Mouse (Mus musculus) megakaryocyte-erythroid progenitor cell, adult 5-6 weeks (primary cell): Measurements from ENCODE around the gene Saa1. TPM values are rescaled to one million over a fixed set of nuclear protein-coding genes. Genes with fewer than 3 reads are reported as not detected.
A peak's percentile ranks its signal among the peaks of the same experiment; 100 is the strongest.
"Not testable (repeated sequence)": the region's sequence is repeated elsewhere in the genome, so short reads cannot be mapped to it uniquely, and the experiment has no call there.

Experiments
- ATAC-seq: replicated peaks from 2 replicates; pipeline ENCODE4 v1.8.0; 2016; ENCODE audit warnings: mild to moderate bottlenecking, inconsistent platforms; ENCODE audit not compliant: severe bottlenecking, poor library complexity, low FRiP score, low TSS enrichment
- total RNA-seq, 2 experiments: library from RNA; stranded (forward) in 1 of 2; stranded (reverse) in 1 of 2; fragments of 200-1000, 215-1000 nt in 1 of 2; fragments of >200 nt in 1 of 2; fragmentation: Nextera tagmentation in 1 of 2; gene quantifications; 2 replicates each; pipeline ENCODE4 v1.2.3; 2014 to 2017

The Saa1 gene
- total RNA-seq (2014; fragmentation: Nextera tagmentation) (not detected in 2 replicates), total RNA-seq (2017) (not detected in 2 replicates)

DNA sequence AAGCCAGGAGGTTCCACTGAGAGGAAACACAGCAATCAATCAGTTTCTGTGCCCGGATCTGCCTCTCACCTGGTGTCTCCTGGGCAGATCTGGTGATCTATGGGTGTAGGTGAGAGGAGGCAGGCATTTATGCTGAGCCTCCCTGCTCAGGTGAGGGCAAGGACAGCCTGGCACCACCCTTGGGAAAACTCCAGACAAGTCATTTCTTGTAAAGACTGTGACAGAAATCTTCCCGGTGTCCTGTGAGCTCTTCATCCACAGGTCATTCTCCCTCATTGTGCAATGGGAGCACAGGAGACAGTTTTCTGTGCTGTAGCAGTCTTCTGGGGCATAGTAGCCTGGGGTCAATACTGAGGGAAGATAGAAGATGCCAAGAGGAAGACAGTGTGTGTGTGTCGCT lies at the start of gene Saa1:
Gene Saa1, minus strand, starts transcription at position 101 of the 400 bp plus-strand sequence.
- not testable (repeated sequence) for ATAC-seq

DNA sequence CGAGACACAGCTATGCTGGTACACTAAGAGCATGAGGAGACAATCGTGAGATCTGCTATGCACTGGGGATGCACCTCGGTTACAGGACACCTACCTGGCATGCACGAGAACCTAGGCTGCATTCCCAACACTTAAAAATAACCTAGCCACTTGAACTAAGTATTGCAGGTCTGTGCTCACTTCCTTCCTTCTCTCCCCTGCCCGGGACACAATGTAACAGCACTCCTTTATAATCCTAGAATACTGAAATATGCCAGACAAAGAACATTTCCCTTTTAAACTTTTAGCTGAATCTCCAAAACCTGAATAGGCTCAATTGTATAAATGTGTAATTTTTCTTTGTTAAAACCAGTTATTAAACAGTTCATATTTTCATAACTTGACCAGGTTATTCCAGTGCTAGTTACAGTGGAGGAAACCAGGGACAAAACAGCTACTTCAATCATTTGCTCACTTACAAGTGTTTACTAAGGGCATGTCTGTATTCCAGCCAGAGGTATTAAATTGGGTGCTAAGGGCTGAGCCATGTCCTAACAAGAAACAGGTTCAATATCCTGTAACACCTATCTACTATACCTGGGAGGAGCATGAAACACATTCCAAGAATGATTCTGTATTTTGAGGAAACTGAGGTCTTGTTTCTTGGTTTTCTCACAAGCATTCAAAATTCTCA lies 46.5 kb upstream of the Saa1 start:
- no peak for ATAC-seq

DNA sequence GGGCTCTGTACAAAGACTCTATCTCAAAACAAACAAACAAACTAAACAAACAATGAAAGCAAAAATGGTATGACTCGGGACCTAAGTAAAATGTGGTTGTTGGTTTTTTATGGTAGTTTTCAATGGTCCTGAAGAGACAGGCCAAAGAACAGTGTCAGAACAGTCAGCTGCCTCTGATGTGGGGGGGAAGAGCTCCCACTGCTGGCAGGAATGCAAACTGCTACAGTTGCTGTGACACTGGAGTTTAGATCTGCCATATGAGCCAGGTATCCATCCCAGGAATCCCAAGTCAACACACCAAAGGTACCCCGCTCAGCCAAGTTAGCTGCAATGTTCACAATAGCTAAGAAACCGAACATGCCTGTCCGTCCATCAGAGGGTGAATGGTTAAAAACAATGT lies 27.9 kb upstream of the Saa1 start:
- peak; percentile 74 for ATAC-seq

DNA sequence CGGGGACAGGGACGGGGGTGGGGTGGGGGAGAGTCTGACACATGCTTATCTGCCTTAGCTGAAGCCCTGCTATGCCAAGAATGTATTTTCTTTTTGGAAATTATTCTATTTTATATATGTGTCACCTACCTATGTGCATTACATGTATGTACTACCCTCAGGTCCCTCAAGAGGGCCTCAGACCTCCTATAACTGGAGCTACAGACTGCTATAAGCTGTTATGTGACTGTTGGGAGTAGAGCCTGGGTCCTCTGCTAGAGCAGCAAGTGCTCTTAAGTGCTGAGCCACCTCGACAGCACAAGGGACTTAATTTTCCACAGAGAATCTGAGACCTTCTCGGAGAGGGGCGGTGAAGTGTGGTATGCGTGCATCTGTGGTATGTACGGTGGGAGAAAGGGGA lies 25.7 kb upstream of the Saa1 start:
- ATAC-seq = no peak

DNA sequence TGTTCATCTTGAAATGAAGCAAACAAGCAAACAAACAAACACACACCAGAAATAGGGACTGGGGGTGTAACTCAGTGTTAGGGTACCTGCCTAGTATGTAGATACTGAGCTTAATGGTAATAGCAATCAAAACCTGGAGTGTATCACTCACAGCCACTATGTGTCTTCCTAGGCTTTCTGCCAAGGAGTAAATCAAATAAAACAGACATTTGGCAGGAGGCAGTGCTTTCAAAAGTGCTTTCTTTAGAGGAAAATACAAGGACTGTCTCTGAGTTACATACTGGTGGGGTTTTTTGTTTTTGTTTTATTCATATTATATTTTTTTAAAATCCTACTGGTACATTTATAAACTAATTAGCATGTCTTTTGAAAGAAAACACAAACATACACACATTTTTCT lies 24.6 kb upstream of the Saa1 start:
- no peak for ATAC-seq

DNA sequence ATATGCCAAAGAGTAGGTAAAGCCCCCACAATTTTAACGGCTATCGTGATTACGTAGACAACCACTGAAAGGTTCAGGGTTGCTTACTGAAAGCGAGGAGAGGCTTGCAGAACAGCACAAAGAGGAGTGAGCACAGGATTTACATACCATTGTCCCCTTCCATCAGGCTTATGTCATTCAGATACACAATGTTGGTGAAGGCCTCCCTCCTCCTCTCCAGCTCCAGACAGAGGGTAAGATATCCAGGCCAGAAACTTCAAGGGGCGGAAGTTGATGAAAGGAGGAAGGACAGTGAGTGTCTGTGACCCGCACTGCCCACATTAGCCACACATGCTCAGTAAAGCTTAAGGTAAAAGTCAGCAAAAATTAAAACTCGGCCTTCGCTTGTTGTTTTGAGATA lies 21.9 kb upstream of the Saa1 start:
- ATAC-seq = no peak

DNA sequence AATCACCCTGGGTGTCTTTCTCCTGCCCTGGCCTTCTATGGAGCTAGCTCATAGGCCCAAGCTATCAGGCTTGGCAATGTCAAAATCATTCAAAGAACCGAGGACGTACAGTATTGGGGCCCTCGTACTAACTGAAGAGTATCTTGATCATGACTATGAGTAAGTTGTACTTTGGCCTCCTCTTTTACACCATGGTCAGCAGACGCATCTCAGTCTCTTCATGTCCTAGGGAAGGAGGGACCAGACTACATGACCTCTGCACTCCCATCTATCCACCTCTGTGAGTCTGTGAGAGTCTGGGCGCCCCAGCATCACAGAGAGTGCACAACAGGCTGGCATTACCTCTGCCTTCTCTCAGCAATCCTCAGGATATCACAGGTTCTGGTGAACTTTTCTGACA lies 19.8 kb upstream of the Saa1 start:
- no peak for ATAC-seq

DNA sequence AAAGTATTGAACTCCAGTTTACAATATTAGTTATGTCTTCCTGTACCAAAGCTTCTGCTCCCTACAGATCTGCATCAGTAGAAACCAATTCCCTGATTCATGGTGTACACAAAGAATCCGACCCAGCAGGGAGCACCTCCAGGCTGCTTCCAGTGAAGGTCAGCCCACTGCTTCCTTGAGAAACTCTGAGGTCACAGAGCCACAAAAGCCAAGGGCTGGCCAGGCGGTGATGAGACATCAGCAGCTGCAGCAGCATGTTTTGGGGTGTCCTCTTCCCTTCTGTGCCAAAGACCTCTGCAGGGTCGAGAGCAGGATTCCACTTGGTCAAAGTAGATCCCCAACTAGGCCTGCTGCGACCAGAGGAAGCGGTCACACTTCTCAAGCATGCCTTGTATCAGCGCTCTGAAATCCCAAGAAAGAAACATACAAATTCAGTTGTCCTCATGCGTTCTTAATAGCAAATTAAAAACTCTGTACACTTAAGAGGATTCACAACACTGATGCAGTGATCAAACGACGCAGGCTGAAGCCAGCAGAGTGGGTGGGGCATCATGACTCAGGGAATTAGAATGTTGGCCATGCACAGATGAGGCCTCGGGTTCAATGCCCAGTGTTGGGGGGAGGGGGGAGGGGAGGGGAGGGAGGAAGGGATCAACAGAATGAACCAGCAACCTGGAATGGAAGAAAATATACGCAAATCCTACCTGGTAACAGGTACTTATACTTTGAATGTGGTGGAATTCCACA lies 18.4 kb upstream of the Saa1 start:
- ATAC-seq = no peak

DNA sequence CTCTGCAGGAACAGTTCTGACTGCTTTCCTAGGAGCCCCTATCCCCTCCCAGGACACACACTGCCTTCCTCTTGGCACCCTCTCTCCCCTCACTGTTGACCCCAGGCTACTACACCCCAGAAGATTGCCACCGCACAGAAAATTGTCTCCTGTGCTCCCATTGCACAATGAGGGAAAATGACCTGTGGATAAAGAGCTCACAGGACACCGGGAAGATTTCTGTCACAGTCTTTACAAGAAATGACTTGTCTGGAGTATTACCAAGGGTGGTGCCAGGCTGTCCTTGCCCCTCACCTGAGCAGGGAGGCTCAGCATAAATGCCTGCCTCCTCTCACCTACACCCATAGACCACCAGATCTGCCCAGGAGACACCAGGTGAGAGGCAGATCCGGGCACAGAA lies 8.7 kb upstream of the Saa1 start, which contains the start of gene Saa2:
Gene Saa2, plus strand, starts transcription at position 301 of the 400 bp plus-strand sequence.
- ATAC-seq = no peak

DNA sequence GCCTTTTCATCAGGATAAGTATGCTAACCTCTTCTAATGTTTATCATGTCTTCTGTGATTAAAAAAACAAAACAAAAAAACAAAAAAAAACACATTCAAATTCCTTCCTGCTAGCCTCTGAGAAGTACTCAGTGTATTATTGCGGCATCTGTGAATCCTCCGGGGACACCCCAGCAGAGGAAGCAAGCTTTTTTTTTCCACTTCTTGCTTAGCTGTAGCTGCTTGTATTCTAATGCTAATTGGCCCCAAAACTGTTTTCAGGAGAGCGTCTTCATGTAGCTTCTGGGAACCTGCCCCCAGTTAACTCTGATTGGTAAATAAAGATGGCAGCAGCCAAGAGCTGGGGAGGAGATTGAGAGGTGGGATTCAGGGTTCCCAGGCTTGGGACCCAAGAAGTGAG lies 5.7 kb upstream of the Saa1 start:
- no peak for ATAC-seq

DNA sequence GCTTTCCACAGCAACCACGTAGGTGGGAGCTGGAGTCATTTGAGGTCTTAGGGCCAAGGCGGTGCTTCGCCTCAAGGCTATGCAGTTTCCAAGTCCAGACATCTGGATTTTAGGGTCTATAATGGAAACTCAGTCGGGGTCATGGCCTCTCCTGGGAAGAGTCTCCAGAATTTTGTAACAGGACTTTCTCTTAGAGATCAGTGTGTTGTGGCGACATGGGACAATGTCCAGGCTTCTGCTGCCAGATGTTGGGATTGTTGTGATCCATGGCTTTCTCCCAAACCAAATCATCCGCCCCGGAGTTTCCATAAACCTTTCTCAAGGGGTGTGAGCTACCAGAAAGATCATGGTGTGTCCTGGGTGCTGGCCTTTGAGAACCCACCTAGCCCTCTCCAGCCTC lies 3.6 kb upstream of the Saa1 start:
- ATAC-seq = no peak

DNA sequence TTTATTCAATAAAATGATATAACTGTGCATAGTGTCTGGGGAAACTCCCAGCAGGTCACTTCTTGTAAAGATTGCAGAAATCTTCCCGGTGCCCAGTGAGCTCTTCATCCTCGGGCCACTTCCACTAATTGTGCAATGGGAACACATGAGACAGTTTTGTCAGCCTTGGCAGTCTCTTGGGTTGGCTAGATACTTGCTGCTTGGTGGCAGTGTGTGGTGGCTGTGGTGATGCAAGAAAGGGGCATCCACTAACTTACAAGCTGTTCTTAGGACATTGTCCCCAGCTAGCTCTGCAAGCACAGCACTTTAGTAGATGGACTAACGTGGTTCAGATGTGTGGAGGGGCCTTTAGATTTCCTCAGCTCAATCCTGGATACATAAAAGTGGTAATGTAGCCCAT lies 3.0 kb upstream of the Saa1 start:
- no peak for ATAC-seq

DNA sequence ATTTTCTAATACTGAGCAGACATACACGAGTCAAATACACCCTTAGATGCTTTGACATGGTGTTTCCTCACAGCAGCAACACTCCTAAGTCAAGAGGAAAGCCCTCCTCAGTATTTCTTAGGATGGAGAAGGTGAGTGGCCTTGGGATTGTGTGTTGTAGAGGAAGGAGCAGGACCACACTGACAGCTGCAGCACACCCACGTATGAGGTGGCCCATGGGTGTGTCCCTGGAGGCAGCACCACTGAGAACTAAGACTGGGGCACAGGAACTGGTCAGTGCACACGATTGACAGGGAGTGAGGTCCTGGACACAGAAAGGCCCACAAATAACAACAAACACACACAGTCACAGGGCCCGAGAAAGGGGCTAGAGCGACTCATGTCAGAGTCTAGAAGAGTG lies 2.7 kb downstream of the Saa1 start:
- ATAC-seq = not testable (repeated sequence)

DNA sequence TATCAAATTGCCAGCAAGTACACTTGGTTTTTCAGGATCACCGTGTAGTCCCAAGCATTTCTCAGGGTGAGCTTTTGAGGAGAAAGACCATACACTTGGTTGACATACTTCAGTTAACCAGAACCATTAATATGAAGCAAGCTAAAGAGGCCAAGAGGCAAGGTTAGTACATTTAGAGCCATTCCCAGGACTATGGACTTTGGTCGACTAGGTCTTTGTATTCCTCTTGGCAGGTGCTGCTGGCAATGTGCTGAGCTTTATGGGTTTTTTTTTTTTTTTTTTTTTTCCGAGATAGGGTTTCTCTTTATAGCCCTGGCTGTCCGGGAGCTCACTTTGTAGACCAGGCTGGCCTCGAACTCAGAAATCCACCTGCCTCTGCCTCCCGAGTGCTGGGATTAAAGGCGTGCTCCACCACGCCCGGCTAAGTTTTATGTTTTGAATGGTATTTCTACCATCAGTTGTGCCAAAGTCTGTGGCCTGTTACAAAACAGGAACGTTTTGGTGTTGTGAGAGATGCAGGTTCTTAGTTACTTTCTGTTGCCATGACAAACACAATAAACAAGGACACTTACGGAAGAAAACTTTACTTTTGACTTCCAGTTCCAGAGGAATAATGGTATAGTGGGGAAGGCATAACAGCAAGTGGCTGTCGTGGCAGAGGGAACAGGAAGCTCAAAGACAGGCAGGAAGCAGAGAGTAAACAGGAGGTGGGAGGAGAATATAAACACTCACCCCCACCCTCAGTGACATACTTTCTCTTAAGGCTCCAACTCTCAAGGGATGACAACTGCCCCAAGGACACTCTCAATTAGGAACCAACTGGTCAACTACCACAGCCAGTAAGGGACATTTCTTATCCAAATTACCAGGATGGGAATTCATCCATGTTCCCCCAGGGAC lies 4.0 kb downstream of the Saa1 start:
- no peak for ATAC-seq

DNA sequence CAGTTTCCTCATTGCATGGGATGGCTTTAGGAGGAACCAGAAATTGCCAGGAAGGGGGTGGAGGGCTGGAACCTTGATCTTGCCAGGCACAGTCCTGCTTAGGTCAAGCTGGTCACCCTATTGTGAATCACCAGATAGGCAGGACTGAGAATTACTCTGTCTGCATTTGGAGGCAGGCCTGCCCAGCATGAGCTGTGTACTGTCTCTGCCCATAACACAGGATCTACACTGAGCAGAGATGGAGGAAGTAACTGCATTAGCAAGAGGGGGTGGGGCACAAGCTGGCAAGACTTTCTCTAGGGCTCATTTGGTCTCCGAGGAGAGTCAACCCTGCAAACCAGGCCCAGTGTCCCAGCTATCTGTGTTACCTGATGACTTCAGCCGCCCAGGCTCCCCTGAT lies 7.8 kb downstream of the Saa1 start:
- no peak for ATAC-seq

DNA sequence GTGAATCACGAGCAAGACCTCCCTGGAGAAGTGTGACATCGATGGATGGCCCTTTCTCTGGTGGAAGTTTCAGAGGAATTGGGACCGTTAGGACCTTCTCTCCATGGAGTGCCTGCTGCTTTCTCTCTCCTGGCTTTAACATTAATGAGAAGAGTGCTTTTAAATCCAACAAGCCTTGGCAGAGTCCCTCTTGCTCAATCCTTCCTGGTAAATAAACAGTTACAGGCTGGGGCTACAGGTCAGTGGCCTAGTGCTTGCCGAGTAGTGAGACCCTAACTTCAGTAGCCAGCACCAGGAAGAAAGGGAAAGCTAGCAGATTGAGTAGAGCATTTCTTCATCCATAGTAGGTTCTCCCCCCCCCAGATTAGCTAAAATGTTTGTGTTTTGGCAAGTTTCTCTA lies 10.3 kb downstream of the Saa1 start, which contains the start of gene Saa4:
Gene Saa4, minus strand, starts transcription at position 146 of the 400 bp plus-strand sequence.
- no peak for ATAC-seq

DNA sequence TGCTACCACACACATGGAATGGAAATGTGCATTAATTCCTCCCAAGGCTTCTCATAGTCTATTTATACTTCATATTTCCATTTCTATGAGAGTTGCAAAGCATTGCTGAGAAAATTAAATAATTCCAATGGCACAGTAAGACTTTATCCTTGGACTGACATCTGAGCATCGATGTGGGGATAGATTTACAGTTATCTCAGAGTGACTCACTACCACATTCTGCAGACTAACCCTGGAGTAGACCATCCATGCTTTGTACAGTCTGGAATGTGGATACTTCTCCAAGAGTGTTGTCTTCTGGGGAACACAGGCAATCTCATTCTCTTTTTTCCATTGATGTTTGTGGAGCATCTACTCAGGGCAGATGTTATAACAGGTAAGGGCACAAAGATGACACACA lies 15.2 kb downstream of the Saa1 start:
- ATAC-seq = no peak

DNA sequence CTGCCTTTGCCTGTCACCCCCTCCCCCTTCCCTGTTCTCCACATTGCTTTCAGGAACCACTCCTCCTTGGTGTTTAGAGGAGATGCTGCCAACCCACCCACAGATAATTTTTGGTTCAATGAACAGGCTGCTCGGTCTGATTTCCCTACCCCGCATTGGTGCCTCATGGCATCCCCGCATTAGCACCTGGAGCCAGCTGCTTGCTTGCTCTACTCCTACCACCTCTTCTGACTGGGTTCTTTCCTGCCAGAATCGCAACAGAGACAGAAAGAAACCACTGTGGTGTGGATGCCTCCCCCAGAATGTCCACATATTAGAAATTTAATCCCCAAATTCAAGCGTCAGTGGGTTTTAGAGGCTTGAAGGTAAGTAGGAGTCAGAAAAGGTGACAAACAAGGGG lies 18.4 kb downstream of the Saa1 start:
- ATAC-seq = no peak

DNA sequence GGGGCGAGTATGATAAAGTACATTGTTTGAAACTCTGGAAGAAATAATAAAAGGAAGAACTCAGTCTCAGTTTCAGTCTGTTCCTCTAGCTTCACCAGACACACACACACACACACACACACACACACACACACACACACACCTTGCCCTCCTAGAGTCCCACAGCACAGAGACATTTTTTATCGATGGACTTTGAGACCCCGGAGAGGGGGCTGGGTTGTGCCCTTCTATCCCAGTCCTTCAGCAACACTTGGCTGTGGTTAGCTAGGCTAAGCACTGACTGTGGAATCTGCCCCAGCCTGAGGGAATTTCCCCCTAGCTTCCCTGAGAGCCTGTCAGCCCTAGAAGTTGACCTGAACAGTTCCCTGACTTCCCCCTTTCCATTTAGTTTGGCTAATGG lies 18.9 kb downstream of the Saa1 start:
- ATAC-seq = no peak

DNA sequence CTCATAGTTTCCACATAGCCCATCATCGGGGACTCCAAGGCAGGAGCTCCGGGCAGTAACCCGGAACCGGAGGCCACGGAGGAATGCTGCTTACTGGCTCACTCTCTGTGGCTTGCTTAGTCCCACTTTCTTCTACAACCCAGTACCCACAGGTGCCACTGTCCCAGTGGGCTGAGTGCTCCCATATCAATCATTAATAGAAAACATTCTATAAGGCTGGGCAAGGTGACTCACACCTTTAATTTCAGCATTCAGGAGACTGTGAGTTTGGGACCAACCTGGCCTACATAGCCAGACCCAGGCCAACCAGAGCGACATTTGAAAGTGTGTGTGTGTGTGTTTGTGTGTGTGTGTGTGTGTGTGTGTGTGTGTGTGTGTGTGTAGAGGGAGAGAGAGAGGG lies 19.4 kb downstream of the Saa1 start:
- ATAC-seq = no peak
